Mouse (Mus musculus) heart, embryonic 12.5 days (tissue): ENCODE results near the gene Ankrd2. TPM values are rescaled to one million over a fixed set of nuclear protein-coding genes. Genes with fewer than 3 reads are reported as not detected.
"Not testable (repeated sequence)": the region's sequence is repeated elsewhere in the genome, so short reads cannot be mapped to it uniquely, and the experiment has no call there.

Experiments used
- ATAC-seq: fragments of 200-750 bp; cut with Nextera tagmentation; 2 replicates; pipeline ENCODE4 v1.8.0; 2017; ENCODE audit warnings: moderate TSS enrichment, moderate library complexity; ENCODE audit not compliant: insufficient number of reproducible peaks, low FRiP score
- H3K27ac ChIP-seq: fragments of 300-500 bp; sonication (generic); 2 replicates; pipeline ENCODE4 v1.5.1; 2016; ENCODE audit warnings: mild to moderate bottlenecking, moderate library complexity; ENCODE audit not compliant: poor library complexity, severe bottlenecking
- H3K27me3 ChIP-seq: fragments of 300-500 bp; sonication (generic); replicated peaks from 2 replicates; pipeline ENCODE4 v1.6.1; 2016; ENCODE audit warnings: mild to moderate bottlenecking, moderate library complexity
- H3K36me3 ChIP-seq: fragments of 300-500 bp; sonication (generic); 2 replicates; pipeline ENCODE4 v1.6.1; 2016; ENCODE audit warnings: mild to moderate bottlenecking, moderate library complexity
- H3K4me1 ChIP-seq: fragments of 300-500 bp; sonication (generic); replicated peaks from 2 replicates; pipeline ENCODE4 v1.6.1; 2016; ENCODE audit warnings: mild to moderate bottlenecking
- H3K4me2 ChIP-seq: fragments of 300-500 bp; sonication (generic); 2 replicates; pipeline ENCODE4 v1.6.1; 2016; ENCODE audit warnings: mild to moderate bottlenecking, moderate library complexity
- H3K4me3 ChIP-seq: fragments of 300-500 bp; sonication (generic); 2 replicates; pipeline ENCODE4 v1.5.1; 2016; ENCODE audit warnings: mild to moderate bottlenecking
- H3K9ac ChIP-seq: fragments of 300-500 bp; sonication (generic); 2 replicates; pipeline ENCODE4 v1.6.1; 2016; ENCODE audit warnings: mild to moderate bottlenecking, moderate library complexity
- H3K9me3 ChIP-seq: fragments of 300-500 bp; sonication (generic); replicated peaks from 2 replicates; pipeline ENCODE4 v1.6.1; 2016; ENCODE audit warnings: mild to moderate bottlenecking, moderate library complexity
- WGBS: fragments of 180-500 bp; shearing (Covaris S2); methylation state at CpG from one replicate; pipeline ENCODE4 v1.1.7; 2016; 5-methylcytosine and 5-hydroxymethylcytosine counted together
- polyA plus RNA-seq: library from polyadenylated mRNA; unstranded; fragments of >200 nt; fragmentation: Nextera tagmentation; extraction: Ambion mirVana; gene quantifications from 2 replicates; pipeline ENCODE4 v1.2.1, GENCODE M21; 2016

The Ankrd2 gene
- polyA plus RNA-seq, 1 experiment from 2014 or later, result not detected

- Histone ChIP-seq H3K4me2 (no peak overlapping the region), H3K27ac (no peak overlapping the region), H3K36me3 (peaks cover 15% of the 10 kb centered on the region), H3K27me3 (no peaks in the 10 kb centered on the region), H3K9ac (no peak overlapping the region), H3K9me3 (no peaks in the 10 kb centered on the region), H3K4me1 (no peaks in the 10 kb centered on the region), H3K4me3 (no peak overlapping the region)
- no peak for ATAC-seq
- WGBS, result 87% methylated on average over 12 of the region's 12 CpGs
These were observed 43.2 kb downstream of the Ankrd2 start for GRCm38 (mm10) chr19:42079006-42079405.

DNA sequence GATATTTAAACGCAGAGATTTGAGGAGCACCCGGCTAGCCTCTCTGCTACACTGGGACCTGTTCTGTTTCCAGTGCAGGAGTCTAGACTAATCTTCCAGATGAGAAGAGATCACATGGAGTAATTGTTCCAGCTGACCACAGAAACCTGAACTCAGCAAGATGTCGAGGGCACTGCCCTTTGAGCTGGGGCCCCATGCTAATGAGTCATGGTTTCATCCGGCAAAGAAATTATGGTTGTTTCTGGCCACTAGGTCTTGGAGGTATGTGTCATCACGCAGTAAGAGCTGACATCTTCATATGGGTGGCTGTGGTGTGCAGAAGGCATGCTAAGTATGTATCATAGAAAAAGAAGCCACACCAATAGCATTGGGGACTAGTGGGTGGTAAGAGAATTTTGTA is 44.1 kb downstream of the Ankrd2 start:
- no peaks in the 10 kb centered on the region for H3K9me3 ChIP-seq
- no peak overlapping the region for H3K4me2 ChIP-seq
- H3K27me3 ChIP-seq, result no peaks in the 10 kb centered on the region
- no peak overlapping the region for H3K9ac ChIP-seq
- peaks cover 12% of the 10 kb centered on the region for H3K36me3 ChIP-seq
- no peak overlapping the region for H3K4me3 ChIP-seq
- no peak overlapping the region for H3K27ac ChIP-seq
- WGBS, result 73% methylated on average over 5 of the region's 5 CpGs
- H3K4me1 ChIP-seq, result no peaks in the 10 kb centered on the region
- no peak for ATAC-seq

DNA sequence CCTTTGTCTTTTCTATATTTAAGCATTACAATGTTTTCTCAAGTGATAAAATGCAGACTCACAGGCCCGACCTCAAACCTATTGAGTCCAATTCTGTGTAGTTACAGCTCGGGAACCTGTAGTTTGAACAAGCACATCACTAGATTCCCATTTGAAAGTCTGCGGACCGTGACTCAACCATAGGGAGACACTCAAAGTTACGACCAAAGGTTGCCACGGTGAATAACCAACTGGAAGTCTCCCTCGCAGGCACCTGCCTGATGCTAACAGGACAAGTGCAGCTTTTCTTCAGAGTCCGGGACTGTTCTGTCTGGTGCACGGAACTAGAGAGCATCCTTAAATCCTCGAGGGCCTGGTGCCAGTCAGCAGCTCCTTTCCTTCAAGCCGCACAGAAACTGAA is 44.7 kb downstream of the Ankrd2 start:
- ATAC-seq, result no peak
- Histone ChIP-seq H3K36me3 (peaks cover 7% of the 10 kb centered on the region), H3K9ac (no peak overlapping the region), H3K4me2 (no peak overlapping the region), H3K27me3 (no peaks in the 10 kb centered on the region), H3K9me3 (no peaks in the 10 kb centered on the region), H3K4me3 (no peak overlapping the region), H3K4me1 (peaks cover under 1% of the 10 kb centered on the region), H3K27ac (no peak overlapping the region)
- 81% methylated on average over 11 of the region's 11 CpGs for WGBS

DNA sequence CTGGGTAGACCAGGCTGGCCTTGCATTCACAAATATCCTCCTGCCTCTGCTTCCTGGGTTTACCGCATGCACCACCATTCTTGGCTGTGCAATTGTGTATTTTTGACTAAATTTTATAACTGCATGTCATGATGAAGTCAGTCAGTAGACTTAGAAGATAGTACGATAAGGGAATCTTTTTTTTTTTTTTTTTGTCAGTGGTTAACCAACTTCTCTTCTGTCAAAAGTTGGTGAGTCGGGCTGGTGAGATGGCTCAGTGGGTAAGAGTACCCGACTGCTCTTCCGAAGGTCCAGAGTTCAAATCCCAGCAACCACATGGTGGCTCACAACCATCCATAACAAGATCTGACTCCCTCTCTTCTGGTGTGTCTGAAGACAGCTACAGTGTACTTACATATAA is 45.8 kb downstream of the Ankrd2 start:
- 86% methylated on average over 5 of the region's 5 CpGs for whole genome bisulfite sequencing
- H3K4me2 ChIP-seq, H3K4me1 ChIP-seq, H3K27me3 ChIP-seq, H3K36me3 ChIP-seq, H3K27ac ChIP-seq, ATAC-seq, H3K9ac ChIP-seq, H3K9me3 ChIP-seq, H3K4me3 ChIP-seq: not testable (repeated sequence)

DNA sequence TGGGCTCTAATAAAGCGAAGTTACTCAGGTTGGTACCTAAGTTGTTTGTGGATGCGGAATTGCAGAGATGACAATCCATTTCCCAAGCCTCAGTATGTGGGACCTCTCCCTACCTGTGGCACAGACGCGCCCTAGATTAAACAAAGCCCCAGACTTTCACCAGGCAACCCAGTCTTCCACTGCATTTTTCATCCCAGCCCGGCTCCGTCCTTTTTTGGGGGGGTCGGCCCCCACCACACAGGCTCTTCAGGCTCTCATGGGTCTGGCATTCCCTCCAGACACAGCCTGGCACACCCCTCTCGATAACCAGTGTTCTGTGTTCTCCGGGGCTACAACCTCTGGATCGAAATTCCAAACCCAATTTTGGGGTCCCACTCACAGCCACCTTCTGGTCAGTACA is 49.9 kb downstream of the Ankrd2 start:
- peak overlapping the region; percentile 74 for H3K9ac ChIP-seq
- ATAC-seq, result no peak
- H3K9me3 ChIP-seq, result no peaks in the 10 kb centered on the region
- peak overlapping the region; percentile 76 for H3K4me3 ChIP-seq
- WGBS, result 10% methylated on average over 10 of the region's 10 CpGs
- no peaks in the 10 kb centered on the region for H3K36me3 ChIP-seq
- peaks cover 12% of the 10 kb centered on the region for H3K4me1 ChIP-seq
- peak overlapping the region; percentile 95 for H3K4me2 ChIP-seq
- H3K27ac ChIP-seq, result no peak overlapping the region
- no peaks in the 10 kb centered on the region for H3K27me3 ChIP-seq

DNA sequence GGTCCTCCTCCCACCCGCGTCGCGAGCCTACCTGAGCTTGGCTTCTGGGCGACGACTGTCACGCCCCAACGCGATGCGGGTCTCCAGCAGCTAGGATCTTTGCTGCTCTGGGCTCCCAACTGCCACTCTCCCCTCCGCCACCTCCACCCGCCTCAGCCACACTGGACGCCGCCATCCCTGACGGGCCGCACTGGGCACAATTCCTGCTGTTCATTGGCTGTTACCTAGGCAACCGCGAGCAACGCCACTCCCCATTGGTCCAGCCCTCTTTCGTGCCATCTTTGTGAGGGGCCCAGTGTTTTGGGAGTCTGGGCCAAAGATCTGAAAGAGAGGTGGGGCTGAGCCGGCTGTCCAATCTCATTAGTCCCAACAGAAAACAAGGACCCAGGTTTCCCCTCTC is 50.4 kb downstream of the Ankrd2 start, which contains the start of gene Morn4:
Gene Morn4 (minus strand): TSS at position 192 of the 400 bp plus-strand sequence.
- ATAC-seq, result peak; percentile 63
- peaks cover 14% of the 10 kb centered on the region for H3K4me1 ChIP-seq
- no peaks in the 10 kb centered on the region for H3K9me3 ChIP-seq
- H3K4me2 ChIP-seq, result peak within 1 kb of the TSS; percentile 95
- H3K36me3 ChIP-seq, result no peaks in the 10 kb centered on the region
- WGBS, result 0% methylated on average over 21 of the region's 21 CpGs
- H3K27me3 ChIP-seq, result no peaks in the 10 kb centered on the region
- H3K9ac ChIP-seq, result peak within 1 kb of the TSS; percentile 74
- no peak within 1 kb of the TSS for H3K27ac ChIP-seq
- H3K4me3 ChIP-seq, result peak within 1 kb of the TSS; percentile 76

DNA sequence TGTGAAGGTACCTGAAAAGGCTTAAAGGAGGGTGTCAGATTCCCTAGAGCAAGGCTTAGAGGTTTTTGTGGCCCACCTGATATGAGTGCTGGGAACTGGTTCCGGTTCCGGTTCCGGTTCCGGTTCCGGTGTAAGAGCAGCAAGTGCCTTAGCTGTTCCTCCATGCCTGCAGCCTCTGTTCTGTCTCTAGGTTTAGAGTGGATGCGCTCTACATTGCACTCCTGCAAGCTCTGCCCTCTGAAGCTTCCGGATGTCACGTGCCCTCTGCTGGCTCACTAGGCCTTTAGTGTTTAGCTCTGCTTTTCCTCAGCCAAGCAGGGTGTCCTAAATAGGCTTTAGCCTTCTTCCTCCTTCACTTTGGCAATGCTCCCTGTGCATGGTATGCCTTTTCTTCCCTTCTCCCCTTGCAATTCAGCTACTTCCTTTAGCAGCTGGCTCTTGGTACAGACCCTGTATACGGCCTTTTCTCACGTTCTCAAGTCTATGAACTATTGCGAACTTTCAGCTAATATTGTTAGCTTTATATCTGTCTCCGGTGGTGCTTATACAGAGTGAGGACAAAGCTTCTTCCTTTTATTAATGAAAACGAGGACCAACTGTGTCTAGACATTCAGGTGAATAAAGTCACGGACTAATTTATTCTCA is 53.4 kb downstream of the Ankrd2 start:
- Histone ChIP-seq H3K9ac (no peak overlapping the region; the same call in 1 of the 2 replicates), H3K27ac (peak overlapping the region; percentile 89), H3K4me1 (peaks cover 24% of the 10 kb centered on the region), H3K36me3 (peaks cover 8% of the 10 kb centered on the region; the same call in 1 of the 2 replicates), H3K27me3 (no peaks in the 10 kb centered on the region), H3K4me2 (peak overlapping the region; percentile 73), H3K4me3 (peak overlapping the region; percentile 86), H3K9me3 (no peaks in the 10 kb centered on the region)
- 21% methylated on average over 14 of the region's 14 CpGs for WGBS
- ATAC-seq, result no peak

DNA sequence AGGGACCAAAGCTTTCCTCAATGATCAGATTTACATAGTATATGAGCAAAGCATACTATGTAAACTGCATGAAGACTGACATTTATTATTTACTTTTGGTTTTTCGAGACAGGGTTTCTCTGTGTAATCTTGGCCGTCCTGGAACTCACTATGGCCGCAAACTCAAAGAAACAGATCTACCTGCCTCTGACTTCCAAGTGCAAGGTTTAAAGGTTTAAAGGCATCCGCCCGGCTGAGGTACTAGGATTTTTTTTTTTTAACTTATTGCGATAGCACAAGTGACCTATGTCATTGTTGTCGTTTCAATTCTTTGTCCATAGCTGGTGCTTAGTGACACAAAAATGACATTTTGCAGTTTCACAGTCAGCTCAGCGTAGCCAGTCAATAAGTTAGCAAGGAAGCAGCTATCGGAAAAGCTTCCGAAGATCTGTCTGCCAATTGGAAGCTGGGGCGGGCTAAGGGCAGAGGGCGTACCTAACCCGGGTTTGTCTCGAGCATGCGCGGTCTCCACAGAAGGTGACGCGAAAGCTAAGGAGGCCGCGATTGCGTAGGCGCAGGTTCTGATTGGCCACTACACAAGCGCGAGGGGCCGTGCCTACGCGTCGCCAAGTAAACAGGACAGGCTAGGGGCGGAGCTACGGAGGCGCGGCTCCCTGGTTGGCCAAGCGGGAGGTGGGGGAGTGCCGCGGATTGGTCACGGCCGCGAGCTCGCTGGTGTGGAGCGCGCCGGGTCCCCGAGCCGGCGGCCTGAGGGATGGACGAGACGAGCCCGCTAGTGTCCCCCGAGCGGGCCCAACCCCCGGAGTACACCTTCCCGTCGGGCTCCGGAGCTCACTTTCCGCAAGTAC is 54.2 kb downstream of the Ankrd2 start, which contains the start of gene Pi4k2a:
Gene Pi4k2a (plus strand): TSS at position 723 of the 848 bp plus-strand sequence.
- H3K4me1 ChIP-seq, result peaks cover 24% of the 10 kb centered on the region
- under 1% methylated on average over 55 of the region's 55 CpGs for WGBS
- ATAC-seq, result peak; percentile 99

DNA sequence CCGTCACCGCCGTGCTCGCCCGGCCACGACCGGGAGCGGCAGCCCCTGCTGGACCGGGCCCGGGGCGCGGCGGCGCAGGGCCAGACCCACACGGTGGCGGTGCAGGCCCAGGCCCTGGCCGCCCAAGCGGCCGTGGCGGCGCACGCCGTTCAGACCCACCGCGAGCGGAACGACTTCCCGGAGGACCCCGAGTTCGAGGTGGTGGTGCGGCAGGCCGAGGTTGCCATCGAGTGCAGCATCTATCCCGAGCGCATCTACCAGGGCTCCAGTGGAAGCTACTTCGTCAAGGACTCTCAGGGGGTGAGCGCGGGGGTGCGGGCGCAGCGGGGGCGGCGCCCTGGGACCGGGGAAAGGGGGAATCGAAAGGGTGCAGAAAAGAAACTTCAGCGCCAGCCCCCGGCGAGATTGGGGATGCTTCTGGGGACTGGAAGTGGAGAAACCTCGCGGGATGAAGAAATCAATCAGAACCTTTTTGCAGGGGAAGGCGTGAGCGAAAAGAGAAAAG is 54.9 kb downstream of the Ankrd2 start:
- Histone ChIP-seq H3K9me3 (no peaks in the 10 kb centered on the region), H3K27ac (peak overlapping the region; percentile 89), H3K4me2 (peak overlapping the region; percentile 73), H3K4me3 (peak overlapping the region; percentile 86), H3K4me1 (peaks cover 21% of the 10 kb centered on the region), H3K36me3 (peaks cover 8% of the 10 kb centered on the region; the same call in 1 of the 2 replicates), H3K9ac (peak overlapping the region; percentile 82), H3K27me3 (no peaks in the 10 kb centered on the region)
- under 1% methylated on average over 52 of the region's 52 CpGs for WGBS
- ATAC-seq, result peak; percentile 72

More for the DNA sequence above, 54.2 kb downstream of the Ankrd2 start, which contains the start of gene Pi4k2a:
- H3K9me3 ChIP-seq, result no peaks in the 10 kb centered on the region
- H3K27me3 ChIP-seq, result no peaks in the 10 kb centered on the region
- H3K36me3 ChIP-seq, result peaks cover 8% of the 10 kb centered on the region; the same call in 1 of the 2 replicates
- peak within 1 kb of the TSS; percentile 86 for H3K4me3 ChIP-seq
- H3K9ac ChIP-seq, result peak within 1 kb of the TSS; percentile 82
- H3K27ac ChIP-seq, result peak within 1 kb of the TSS; percentile 89
- H3K4me2 ChIP-seq, result peak within 1 kb of the TSS; percentile 73
